Mouse (Mus musculus) megakaryocyte, embryonic 14.5 days (primary cell): ENCODE measurements around the gene Tgfbr3.

Experiments
- FLI1 ChIP-seq: IDR thresholded peaks from 2 replicates; pipeline ENCODE4 v1.6.1; 2012; ENCODE audit warnings: low read length, inconsistent platforms, mixed read lengths
- GATA1 ChIP-seq: IDR thresholded peaks from 3 replicates; pipeline ENCODE4 v1.6.1; 2012; ENCODE audit warnings: mixed read lengths, low read length, inconsistent platforms, borderline replicate concordance

- TF ChIP-seq GATA1 (no peak), FLI1 (no peak)
Measured at GRCm38 (mm10) chr5:107106139-107106538, 183.3 kb downstream of the Tgfbr3 start.
